Mouse (Mus musculus) gonadal fat pad, adult 2 months (tissue): Measurements from ENCODE around the gene Cdk17. TPM values are rescaled to one million over a fixed set of nuclear protein-coding genes. Genes with fewer than 3 reads are reported as not detected.

Experiments
- DNase-seq: peaks from one replicate; pipeline ENCODE4 v3.0.0-alpha.2; 2012; ENCODE audit warnings: low read depth
- polyA plus RNA-seq: library from polyadenylated mRNA; depleted of rRNA; stranded (reverse); fragments of >200 nt; gene quantifications from 2 replicates; pipeline ENCODE4 v1.2.3, GENCODE M21; 2012

Cdk17 gene
- polyA plus RNA-seq, 1 experiment, result 12.6 TPM

DNA sequence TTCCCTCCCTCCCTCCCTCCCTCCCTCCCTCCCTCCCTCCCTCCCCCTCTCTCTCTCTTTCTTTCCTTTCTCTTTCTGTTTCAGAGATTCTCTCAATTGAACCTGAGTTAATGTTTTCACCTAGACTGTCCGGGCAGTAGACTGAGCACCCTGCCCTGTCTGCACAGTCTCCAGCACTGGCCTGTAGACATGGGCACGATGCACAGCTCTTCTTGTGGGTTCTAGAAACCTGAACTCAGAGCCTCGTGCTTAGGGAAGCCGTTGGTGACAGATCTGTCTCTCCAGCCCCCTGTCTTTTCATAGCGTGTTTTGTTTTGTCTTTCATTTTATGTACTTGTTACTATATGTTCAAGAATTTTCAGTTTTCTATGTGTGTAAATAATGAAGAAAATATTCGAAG lies 6.6 kb downstream of the Cdk17 start:
- DNase-seq, result no peak

DNA sequence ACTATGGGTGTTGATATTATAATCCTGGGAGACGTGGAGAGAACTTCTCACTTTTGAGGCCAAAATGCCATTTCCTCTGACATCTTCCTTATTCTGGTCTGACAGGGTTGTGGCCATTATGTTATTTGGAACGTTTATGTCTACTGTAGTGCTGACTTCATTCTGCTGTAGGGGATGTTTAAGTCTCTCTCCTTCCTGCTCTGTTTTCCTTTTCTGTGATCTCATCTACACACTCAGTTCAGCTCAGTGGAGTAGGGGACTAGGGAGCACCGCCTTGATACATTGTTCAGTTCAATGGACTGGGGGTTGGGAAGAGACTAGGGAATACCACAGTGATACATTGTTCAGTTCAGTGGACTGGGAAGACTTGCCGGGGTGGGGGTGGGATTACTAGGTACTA lies 7.4 kb downstream of the Cdk17 start:
- DNase-seq, result no peak

DNA sequence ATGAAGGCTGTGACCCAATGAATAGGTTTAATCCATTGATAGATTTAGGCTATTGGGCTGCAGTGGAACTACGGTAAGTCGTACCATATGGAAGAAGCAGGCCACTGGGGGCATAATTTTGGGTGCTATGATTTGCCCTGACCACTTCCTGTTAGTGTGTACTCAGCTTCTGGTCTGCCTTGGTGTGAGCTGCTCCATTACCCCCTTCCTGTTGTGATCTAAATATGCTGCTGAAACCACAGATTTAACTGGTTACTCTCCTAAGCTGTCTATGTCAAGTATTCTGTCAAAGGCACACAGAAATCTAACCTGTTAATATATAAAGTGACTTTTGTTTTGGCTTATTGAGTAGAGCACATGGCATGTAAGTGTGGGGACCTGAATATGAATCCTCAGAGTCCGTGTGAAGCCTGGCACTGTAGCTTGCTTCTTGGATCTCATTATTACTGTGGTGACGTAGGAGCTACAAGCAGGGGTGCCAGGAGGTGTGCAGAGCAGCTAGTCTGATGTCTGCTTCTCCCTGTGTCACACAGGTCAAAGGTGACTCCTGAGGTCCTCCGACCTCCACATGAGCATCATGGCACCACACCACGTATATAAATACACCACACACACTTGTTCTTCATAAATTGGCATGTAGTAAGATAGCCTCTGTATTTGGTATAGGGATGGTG lies 10.6 kb downstream of the Cdk17 start:
- DNase-seq, result no peak

DNA sequence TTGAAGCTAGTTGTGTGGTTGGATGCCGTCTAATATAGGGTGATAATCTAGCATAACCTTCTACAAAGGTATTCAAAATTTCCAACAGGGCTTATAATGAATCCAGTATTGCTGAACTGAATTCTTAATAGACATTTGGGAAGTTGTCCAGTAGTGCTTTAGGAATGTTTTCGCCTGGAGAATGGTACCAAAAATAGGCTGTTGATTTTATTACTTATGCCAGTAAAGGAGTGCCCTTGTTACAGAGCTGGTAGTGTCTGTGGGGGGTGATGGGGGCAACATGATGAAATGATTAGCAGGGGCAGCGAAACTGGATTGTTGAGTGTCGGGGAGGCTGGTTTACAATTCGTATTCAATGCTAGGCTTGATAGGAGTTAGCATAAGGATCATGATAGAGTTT lies 16.8 kb downstream of the Cdk17 start:
- DNase-seq, result no peak

DNA sequence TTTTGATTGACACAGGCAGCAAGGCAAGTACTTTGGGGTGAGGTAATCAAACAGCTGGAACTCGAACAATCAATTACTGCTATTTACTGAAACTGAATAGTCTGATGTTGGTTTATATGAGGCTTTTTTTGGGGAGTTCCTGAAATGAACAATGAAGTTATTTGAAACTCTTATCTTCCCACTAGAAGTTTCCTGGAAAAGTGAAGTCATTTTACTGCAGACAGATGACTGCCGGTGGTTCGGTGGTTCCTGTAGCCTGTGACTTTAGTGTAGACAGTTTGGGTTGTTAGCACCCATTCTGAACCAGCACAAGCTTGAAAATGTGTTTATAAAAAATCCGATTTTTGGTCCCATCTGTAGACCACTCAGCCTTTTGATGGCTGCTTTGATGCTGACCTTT lies 17.2 kb downstream of the Cdk17 start:
- no peak for DNase-seq

DNA sequence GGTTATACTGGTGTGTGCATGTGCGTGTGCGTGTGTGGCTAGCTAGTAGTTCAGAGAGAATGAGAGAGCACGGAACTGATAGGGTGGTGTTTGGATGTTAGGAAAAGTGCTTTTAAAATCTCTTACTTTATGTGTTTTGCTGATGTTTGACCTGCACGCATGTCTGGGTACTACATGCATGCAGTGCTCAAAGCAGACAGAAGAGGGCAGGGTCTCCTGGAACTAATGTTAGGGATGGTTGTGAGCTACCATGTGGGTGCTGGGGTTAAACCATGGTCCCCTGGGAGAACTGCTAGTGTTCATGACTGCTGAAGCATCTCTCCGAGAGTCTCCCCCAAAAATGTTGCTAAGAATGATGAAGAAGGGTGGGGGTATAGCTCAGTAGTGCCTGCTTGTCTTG lies 18.0 kb downstream of the Cdk17 start:
- DNase-seq, result no peak

DNA sequence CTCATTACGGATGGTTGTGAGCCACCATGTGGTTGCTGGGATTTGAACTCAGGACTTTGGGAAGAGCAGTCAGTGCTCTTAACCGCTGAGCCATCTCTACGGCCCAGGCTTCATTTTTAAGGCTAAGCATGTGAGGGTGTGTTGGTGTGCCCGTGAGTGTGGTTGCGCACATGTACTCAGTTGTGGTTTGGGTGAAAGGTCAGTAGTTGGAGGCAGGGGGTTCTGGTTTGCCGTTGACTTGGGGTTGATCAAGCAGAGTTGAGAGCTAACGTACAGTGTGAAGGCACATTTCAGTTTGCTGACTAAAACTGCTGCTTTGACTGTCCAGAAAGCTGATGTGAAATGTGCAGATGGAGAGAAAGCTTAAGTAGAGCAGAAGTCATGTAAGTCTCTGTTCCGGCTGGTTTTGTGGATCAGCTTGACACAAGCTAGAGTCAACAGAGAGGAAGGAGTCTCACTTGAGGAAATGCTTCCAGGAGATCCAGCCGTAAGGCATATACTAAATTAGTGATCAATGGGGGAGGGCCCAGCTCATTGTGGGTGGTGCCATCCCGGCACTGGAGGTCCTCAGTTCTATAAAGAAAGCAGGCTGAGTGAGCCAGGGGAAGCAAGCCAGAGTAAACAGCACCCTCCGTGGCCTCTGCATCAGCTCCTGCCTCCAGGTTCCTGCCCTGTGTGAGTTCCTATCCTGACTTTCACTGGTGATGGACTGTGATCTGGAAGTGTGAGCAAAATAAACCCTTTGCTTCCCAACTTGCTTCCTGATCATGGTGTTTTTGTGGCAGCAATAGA lies 19.2 kb downstream of the Cdk17 start:
- no peak for DNase-seq

DNA sequence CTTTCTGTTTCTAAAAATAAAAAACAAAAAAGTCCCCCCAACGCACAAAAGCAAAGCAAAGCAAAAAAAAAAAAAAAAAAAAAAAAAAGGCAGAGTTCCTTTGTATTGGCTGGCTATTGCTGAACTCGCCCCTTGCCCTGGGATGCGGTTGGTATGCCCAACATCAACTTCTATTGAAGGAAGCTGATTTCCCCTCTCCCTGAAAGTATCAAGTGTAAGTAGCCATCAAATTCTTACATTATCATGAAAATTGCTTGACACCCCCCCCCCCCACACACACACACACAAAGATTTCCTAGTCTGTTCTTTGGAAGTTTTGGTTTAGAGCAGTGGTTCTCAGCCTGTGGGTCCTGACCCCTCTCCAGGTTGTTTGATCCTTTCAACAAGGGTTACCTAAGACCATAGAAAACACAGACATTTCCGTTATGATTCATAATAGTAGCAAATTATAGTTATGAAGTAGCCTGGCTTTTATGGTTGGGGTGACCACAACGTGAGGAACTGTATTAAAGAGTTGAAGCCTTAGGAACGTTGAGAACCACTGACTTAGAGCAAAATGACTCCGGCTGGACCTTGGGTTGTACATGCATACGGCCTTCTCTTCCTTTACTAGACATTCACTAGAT lies 23.8 kb downstream of the Cdk17 start:
- no peak for DNase-seq

DNA sequence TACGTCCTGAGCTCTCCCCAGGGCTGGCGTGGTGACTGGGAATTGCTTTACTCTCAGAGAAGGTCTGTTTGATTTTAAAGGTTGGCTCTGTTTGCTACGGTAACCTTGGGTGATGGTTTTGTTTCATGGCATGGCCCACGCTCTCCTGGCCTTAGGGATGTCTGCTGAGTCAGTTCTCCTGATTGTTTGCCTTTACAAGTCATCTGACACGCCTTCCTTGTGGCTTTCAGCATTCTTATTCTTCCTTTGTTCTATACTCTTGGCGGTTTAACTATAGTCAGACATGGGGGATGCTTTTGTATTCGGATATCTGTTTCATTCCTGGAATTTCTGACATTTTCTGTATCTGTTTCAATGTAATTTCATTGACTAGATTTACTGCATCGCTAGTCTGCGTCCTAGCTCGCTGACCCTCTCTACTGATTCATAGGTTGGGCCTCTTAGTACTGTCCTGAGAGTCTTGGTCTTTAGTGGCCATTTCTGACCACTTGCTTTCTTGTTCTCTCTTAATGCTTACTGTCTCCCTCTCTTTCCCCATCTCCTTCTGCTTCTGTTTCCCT lies 27.8 kb downstream of the Cdk17 start:
- no peak for DNase-seq

DNA sequence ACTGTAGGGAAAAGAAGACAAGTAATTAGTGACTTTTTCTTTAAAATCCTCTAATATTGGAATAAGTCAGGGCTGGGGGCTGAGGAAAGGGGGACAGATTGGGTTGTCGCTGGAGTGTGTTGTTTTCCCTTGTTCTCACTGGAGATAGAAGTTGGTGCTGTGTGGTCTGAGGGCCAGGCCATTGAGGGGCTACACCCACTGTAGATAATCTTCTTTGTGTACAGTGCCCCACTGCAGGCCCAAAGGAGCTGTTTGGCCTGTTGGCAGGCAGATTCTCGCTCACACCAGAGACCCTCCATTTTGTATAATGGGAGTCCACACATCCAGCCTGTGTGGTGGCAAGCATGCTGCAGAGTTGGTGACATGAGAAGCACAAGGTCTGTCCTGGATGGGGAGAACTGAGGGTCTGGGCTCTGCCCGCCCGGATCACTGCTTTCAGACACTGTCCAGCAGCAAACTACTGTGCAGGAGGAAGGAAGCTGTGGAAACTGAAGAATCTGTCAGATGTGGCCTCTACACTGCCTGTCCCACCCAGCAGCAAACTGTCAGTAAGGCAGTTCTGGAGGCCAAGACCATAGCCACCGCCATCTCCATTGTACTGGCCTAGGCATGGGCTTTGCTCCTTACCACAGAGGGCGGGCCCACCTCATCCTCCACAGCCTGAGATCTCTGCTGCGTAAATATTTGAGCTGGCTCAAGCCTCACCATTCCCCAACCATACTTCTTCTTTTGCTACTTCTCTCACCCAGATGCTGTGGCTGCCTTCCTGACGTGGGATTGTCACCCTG lies 30.0 kb downstream of the Cdk17 start:
- no peak for DNase-seq

DNA sequence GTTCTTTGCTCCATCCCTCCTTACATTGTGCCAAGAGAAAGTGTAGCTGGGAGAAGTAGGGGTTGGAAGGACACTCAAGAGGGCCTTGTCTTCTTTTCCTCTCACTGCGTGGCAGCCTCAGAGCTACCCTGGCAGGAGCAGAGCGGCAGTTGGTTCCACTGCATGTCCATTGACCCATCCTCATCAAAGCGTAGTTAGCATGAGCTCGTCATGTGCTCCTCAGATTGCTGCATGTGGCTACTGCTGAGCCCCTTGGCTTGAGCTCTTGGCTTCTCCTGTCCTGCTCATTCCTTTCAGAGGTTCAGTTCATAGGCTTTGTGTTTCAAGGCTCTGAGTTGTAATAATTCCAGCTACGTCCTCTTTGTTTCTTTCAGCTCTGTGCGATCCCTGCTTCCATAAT lies 36.4 kb downstream of the Cdk17 start:
- no peak for DNase-seq

DNA sequence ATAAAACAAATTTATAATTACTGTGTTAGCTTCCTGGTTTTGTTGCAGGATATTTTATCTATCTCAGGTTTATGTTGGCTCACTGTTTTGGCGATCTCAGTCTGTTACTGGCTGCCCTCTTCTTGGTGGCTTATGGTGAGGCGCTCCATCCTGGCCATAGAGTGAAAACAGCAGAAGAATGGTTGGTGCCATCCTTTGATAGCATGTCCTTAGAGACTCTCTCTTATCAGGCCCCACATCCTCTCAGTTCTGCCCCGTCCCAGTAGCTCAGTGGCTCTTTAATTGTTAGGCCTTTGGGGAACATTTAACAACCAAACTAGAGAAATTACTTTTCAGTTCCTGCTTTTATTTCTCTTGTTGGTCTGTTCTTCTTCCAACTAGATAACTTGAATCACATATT lies 38.3 kb downstream of the Cdk17 start:
- DNase-seq, result no peak

DNA sequence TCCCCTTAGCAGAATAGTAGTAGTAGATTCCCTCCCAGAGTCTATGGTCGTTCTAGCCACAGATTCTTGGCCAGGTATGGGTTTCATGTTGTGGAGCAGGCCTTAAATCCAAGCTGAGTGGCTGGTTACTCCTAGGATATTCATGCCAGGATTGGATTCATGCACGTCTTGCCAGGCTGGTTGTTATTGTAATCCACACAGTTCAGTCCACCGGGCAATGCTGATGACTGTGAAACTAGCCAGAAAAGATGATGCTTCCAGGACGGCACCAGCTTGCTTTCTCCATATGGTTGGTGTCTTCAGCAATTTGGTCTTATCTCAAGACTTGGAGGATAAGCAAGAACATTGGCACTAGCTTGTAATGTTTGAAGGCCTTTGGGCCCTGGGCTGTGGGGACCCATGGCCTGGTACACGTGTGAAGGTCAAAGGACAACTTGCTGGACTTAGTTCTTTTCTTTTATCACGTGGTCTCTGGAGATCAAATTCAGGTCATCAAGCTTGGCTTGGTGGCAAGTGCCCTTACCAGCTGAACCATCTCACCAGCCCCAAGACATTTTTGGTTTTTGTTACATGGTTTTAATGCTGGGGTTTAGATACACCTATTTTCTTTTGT lies 41.3 kb downstream of the Cdk17 start:
- DNase-seq, result no peak

DNA sequence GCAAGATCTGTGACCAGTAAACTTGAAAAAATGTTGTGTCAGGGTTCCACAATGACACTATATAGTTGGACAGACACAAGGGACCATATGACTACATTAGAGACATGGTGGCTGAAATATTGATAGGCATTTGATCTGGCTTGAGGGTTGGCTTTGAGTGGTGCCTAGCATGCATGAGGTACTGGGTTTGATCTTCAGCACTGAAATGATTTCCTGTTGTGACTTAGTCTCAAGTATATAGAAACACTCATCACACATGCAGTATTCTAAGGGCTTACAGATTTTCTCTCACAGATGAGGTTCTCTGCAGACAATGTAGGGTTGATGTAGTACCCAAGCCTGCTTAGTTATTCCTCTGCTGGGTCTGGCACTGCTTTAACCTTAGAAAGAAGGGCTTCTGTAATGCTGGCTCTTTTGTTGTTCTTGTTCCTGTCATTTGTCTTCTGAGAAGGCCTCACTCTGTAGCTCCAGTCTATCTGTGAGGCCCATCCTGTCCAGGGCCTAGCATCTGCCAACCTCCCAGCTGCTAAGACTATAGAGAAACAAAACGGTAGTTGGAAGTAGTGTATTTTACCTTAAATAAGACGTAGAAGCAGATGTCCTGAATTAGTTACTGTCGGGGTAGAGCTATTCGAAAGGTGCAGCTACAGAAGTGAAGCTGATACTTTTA lies 44.7 kb downstream of the Cdk17 start:
- DNase-seq, result no peak

DNA sequence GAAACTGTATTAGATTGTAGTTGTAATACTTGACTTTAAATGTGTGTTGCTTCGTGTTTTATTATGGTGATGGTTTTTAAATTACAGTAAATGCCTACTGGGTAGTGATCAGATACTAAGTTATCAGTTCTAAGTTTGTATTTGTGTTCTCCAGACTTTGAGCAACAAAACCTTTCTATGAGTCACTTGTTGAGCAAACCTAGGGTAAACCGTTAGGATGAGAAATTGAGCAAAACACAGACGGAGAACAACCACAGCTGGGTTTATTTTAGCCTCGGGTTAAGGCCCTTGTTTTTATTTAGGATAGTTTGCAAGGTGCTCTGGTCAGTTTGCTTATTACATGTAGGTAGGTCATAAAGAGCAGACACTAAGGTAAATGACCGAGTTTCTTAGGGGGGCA lies 46.5 kb downstream of the Cdk17 start:
- no peak for DNase-seq

DNA sequence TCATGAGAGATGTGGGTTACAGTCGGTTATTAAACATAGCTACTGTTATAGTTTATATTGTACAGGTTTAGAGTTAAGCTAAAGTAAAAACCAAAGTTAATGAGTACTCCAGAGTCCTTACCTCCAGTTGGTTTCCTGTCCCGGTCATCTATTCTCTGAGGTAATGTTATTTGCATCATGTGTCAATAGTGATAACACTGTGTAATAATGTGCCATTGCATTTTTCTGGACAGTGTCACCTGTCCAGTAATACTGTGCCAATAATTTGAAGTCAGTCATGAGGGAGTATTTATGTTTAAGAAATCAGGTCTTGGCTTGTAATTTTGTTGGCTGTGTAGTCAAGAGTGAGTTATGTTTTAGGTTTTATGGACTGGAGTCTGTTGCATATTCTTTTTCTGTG lies 52.0 kb downstream of the Cdk17 start:
- DNase-seq, result peak; percentile 31

DNA sequence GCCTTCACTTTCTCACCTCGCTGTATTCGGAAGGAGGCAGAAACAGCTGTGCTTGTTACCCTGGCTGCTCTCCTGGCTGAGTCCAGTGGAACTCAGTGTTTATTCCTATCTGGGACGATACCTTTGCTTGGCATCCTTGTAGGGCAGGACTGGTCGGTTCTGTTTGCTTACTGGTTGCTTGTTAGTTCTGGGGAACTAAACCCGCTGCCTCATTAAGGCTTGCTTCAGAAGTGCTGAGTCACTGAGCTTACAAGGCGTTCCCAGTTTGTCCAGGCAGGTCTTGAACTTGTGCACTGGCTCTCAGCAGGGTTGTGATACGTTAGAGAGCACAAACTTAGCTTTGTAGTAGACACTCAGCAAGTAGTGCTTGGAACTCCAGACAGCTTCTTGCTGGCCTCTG lies 52.7 kb downstream of the Cdk17 start:
- DNase-seq, result no peak

DNA sequence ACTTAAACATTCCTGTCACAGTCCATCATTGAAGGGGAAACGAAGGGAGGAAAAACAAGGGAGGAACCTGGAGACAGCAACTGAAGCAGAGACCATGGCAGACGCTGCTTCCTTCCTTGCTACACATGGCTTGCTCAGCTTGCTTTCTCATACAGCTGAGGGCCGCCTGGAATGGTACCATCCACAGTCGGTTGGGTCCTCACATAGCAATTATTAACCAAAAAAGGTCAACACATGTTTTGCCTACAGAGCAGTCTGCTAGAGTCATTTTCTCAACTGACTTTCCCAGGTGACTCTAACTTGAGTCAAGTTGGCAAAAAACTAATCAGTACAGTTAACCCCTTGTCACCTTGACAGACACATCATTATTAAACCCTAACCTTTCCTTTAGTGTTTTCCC lies 53.6 kb downstream of the Cdk17 start:
- DNase-seq, result no peak

DNA sequence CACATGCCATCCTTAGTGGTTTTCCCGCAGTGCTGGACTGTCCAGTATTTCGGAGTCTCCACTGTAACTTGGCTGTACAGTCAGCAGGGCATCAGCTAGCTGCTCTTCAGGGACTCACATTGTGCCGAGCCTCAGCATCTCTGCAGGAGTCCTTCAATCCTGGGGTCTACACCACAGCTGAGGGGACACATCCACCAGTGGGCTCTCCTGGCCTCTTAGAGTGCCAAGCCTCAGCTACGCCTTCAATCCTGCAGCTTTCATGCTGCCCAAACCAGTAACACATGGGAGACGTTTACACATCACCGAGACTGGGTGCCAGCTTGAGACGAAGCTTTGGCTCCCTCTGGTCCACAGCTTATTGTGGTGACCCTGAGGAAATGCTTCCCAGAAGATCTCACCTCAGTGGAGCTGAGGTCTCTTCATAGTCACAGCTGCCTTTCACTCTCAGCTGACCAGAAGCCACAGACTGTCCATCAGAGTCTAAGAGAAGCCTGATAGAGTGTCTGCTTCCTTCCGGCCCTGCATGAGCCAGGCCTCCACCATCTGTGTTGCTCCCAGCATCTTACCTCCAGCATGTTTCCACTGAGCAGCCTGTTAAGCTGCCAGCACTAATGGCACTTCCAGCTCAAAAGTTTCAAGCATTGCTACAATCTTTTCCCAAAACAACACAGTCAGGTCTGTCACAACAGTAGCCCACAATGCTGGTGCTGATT lies 54.5 kb downstream of the Cdk17 start:
- no peak for DNase-seq

DNA sequence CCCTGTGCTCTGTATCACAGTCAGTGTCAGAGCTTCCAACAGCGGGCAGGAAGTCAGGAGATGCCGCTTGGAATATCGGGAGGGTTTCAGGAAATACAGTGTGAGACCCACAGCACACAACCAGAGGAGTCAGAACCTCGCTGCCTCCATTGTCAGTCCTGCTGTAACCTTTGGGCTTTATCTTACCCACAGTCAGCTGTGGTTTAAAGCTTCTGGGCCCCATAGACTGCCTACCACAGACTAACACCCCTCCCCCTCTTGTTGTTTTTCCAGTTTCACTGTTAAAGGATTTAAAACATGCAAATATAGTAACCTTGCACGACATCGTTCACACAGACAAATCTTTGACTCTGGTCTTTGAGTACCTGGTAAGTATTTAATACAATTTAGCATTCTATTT lies 65.1 kb downstream of the Cdk17 start:
- no peak for DNase-seq
